Mouse (Mus musculus): ENCODE measurements around the gene Samd5. TPM values are rescaled to one million over a fixed set of nuclear protein-coding genes. Genes with fewer than 3 reads are reported as not detected.

Samd5 gene
- polyA plus RNA-seq, 1 experiment from 2014 or later: 6.2 TPM

GRCm38 (mm10) chr10:9678071-9678470 lies 3.1 kb upstream of the Samd5 start:
- H3K36me3 ChIP-seq (ENCODE audit: insufficient read depth, low read length): no peaks in the 10 kb centered on the region
- 27% methylated on average over 5 of the region's 5 CpGs for WGBS
- no peaks in the 10 kb centered on the region for H3K9me3 ChIP-seq (ENCODE audit: low read length)
- ATAC-seq (no peak), DNase-seq (ENCODE audit: low spot score) (no peak)
- H3K27ac ChIP-seq (ENCODE audit: low read length): no peak overlapping the region
- H3K27me3 ChIP-seq (replicated peaks; ENCODE audit: insufficient read depth, low read length): no peaks in the 10 kb centered on the region
- peaks cover 7% of the 10 kb centered on the region; the same call in 1 of the 2 replicates for H3K4me1 ChIP-seq (ENCODE audit: insufficient read depth, low read depth, low read length)
- TF ChIP-seq CTCF (IDR thresholded peaks at IDR 0.05) (no peak), EP300 (IDR thresholded peaks at IDR 0.05) (no peak)
- no peak overlapping the region for H3K4me2 ChIP-seq (replicated peaks; ENCODE audit: low read depth, low read length)
- H3K4me3 ChIP-seq (ENCODE audit: low read depth, low read length): no peak overlapping the region
- no peak overlapping the region for H3K9ac ChIP-seq (replicated peaks; ENCODE audit: low read depth)

GRCm38 (mm10) chr10:9676886-9677285 lies 1.9 kb upstream of the Samd5 start:
- Histone ChIP-seq H3K9me3 (ENCODE audit: low read length) (no peaks in the 10 kb centered on the region), H3K9ac (replicated peaks; ENCODE audit: low read depth) (no peak overlapping the region), H3K27me3 (replicated peaks; ENCODE audit: insufficient read depth, low read length) (no peaks in the 10 kb centered on the region), H3K27ac (ENCODE audit: low read length) (no peak overlapping the region), H3K4me2 (replicated peaks; ENCODE audit: low read depth, low read length) (peak overlapping the region; percentile 50), H3K36me3 (ENCODE audit: insufficient read depth, low read length) (no peaks in the 10 kb centered on the region), H3K4me1 (ENCODE audit: insufficient read depth, low read depth, low read length) (peaks cover 7% of the 10 kb centered on the region; the same call in 1 of the 2 replicates), H3K4me3 (ENCODE audit: low read depth, low read length) (peak overlapping the region; percentile 14; the same call in 1 of the 2 replicates)
- ATAC-seq (peak; percentile 60), DNase-seq (ENCODE audit: low spot score) (peak; percentile 90)
- TF ChIP-seq CTCF (IDR thresholded peaks at IDR 0.05) (peak; percentile 99), EP300 (IDR thresholded peaks at IDR 0.05) (no peak)
- WGBS: 2% methylated on average over 17 of the region's 17 CpGs

GRCm38 (mm10) chr10:9676418-9676786 lies 1.4 kb upstream of the Samd5 start:
- no peak overlapping the region; the same call in 1 of the 2 replicates for H3K4me3 ChIP-seq (ENCODE audit: low read depth, low read length)
- H3K9me3 ChIP-seq (ENCODE audit: low read length): no peaks in the 10 kb centered on the region
- H3K36me3 ChIP-seq (ENCODE audit: insufficient read depth, low read length): no peaks in the 10 kb centered on the region
- ATAC-seq: no peak
- no peak overlapping the region for H3K9ac ChIP-seq (replicated peaks; ENCODE audit: low read depth)
- 21% methylated on average over 7 of the region's 7 CpGs for WGBS
- H3K4me1 ChIP-seq (ENCODE audit: insufficient read depth, low read depth, low read length): peaks cover 7% of the 10 kb centered on the region; the same call in 1 of the 2 replicates
- no peak for DNase-seq (ENCODE audit: low spot score)
- H3K4me2 ChIP-seq (replicated peaks; ENCODE audit: low read depth, low read length): no peak overlapping the region
- TF ChIP-seq EP300 (IDR thresholded peaks at IDR 0.05): no peak
- no peak for TF ChIP-seq CTCF (IDR thresholded peaks at IDR 0.05)
- H3K27me3 ChIP-seq (replicated peaks; ENCODE audit: insufficient read depth, low read length): no peaks in the 10 kb centered on the region
- no peak overlapping the region for H3K27ac ChIP-seq (ENCODE audit: low read length)

GRCm38 (mm10) chr10:9675550-9676417 lies 776 bp upstream of the Samd5 start:
- peak overlapping the region; percentile 82 for H3K4me2 ChIP-seq (replicated peaks; ENCODE audit: low read depth, low read length)
- H3K27ac ChIP-seq (ENCODE audit: low read length): no peak overlapping the region
- no peaks in the 10 kb centered on the region for H3K27me3 ChIP-seq (replicated peaks; ENCODE audit: insufficient read depth, low read length)
- no peaks in the 10 kb centered on the region for H3K36me3 ChIP-seq (ENCODE audit: insufficient read depth, low read length)
- H3K9me3 ChIP-seq (ENCODE audit: low read length): no peaks in the 10 kb centered on the region
- TF ChIP-seq EP300 (IDR thresholded peaks at IDR 0.05) (no peak), CTCF (IDR thresholded peaks at IDR 0.05) (no peak)
- peaks cover 7% of the 10 kb centered on the region; the same call in 1 of the 2 replicates for H3K4me1 ChIP-seq (ENCODE audit: insufficient read depth, low read depth, low read length)
- H3K4me3 ChIP-seq (ENCODE audit: low read depth, low read length): peak overlapping the region; percentile 58
- ATAC-seq (peak; percentile 24), DNase-seq (ENCODE audit: low spot score) (peak; percentile 14)
- 0 out of 2 replicates have a peak overlapping the region, but pooled peaks have one; percentile 20 for H3K9ac ChIP-seq (replicated peaks; ENCODE audit: low read depth)
- WGBS: 8% methylated on average over 36 of the region's 36 CpGs

- H3K27me3 ChIP-seq (replicated peaks; ENCODE audit: insufficient read depth, low read length): no peaks in the 10 kb centered on the region
- H3K27ac ChIP-seq (ENCODE audit: low read length): no peak overlapping the region
- no peak overlapping the region for H3K4me2 ChIP-seq (replicated peaks; ENCODE audit: low read depth, low read length)
- H3K4me3 ChIP-seq (ENCODE audit: low read depth, low read length): 0 out of 2 replicates have a peak overlapping the region, but pooled peaks have one; percentile 8
- no peaks in the 10 kb centered on the region for H3K36me3 ChIP-seq (ENCODE audit: insufficient read depth, low read length)
- DNase-seq (ENCODE audit: low spot score): no peak
- ATAC-seq: no peak
- TF ChIP-seq EP300 (IDR thresholded peaks at IDR 0.05): no peak
- no peak for TF ChIP-seq CTCF (IDR thresholded peaks at IDR 0.05)
- H3K9ac ChIP-seq (replicated peaks; ENCODE audit: low read depth): no peak overlapping the region
- H3K4me1 ChIP-seq (ENCODE audit: insufficient read depth, low read depth, low read length): peaks cover 7% of the 10 kb centered on the region; the same call in 1 of the 2 replicates
- H3K9me3 ChIP-seq (ENCODE audit: low read length): no peaks in the 10 kb centered on the region
These were observed 1.7 kb downstream of the Samd5 start for GRCm38 (mm10) chr10:9673276-9673675.

GRCm38 (mm10) chr10:9672751-9673150 lies 2.3 kb downstream of the Samd5 start:
- H3K4me3 ChIP-seq (ENCODE audit: low read depth, low read length): no peak overlapping the region
- 86% methylated on average over 5 of the region's 5 CpGs for WGBS

More at GRCm38 (mm10) chr10:9672751-9673150, 2.3 kb downstream of the Samd5 start:
- no peak overlapping the region for H3K27ac ChIP-seq (ENCODE audit: low read length)
- H3K9me3 ChIP-seq (ENCODE audit: low read length): no peaks in the 10 kb centered on the region
- no peaks in the 10 kb centered on the region for H3K27me3 ChIP-seq (replicated peaks; ENCODE audit: insufficient read depth, low read length)
- no peak overlapping the region for H3K9ac ChIP-seq (replicated peaks; ENCODE audit: low read depth)
- no peak for ATAC-seq
- H3K4me2 ChIP-seq (replicated peaks; ENCODE audit: low read depth, low read length): no peak overlapping the region
- DNase-seq (ENCODE audit: low spot score): no peak
- peaks cover 7% of the 10 kb centered on the region; the same call in 1 of the 2 replicates for H3K4me1 ChIP-seq (ENCODE audit: insufficient read depth, low read depth, low read length)
- H3K36me3 ChIP-seq (ENCODE audit: insufficient read depth, low read length): no peaks in the 10 kb centered on the region
- TF ChIP-seq EP300 (IDR thresholded peaks at IDR 0.05): no peak
- TF ChIP-seq CTCF (IDR thresholded peaks at IDR 0.05): no peak

Measured in lung, postnatal 0 days (tissue).